Mouse (Mus musculus) hindbrain, embryonic 15.5 days (tissue): ENCODE measurements at regions not wholly inside any gene's neighbourhood (a gene's known extent, or its start where the extent isn't known, plus 50 kb on each side); places are given as distances from the start of the nearest gene placed in this dataset.
A peak's percentile ranks its signal among the peaks of the same experiment; 100 is the strongest.

Experiments
- ATAC-seq: fragments of 200-750 bp; cut with Nextera tagmentation; 2 replicates; pipeline ENCODE4 v1.8.0; 2017; ENCODE audit warnings: low read depth, moderate number of reproducible peaks, moderate TSS enrichment; ENCODE audit not compliant: low FRiP score
- H3K27ac ChIP-seq: fragments of 300-500 bp; sonication (generic); replicated peaks from 2 replicates; pipeline ENCODE4 v1.5.1; 2015; ENCODE audit warnings: mild to moderate bottlenecking, inconsistent platforms
- H3K27me3 ChIP-seq: fragments of 300-500 bp; sonication (generic); 2 replicates; pipeline ENCODE4 v1.6.1; 2015; ENCODE audit warnings: control low read depth, inconsistent platforms
- H3K36me3 ChIP-seq: fragments of 300-500 bp; sonication (generic); 2 replicates; pipeline ENCODE4 v1.6.1; 2015; ENCODE audit warnings: control low read depth, inconsistent platforms
- H3K4me1 ChIP-seq: fragments of 300-500 bp; sonication (generic); replicated peaks from 2 replicates; pipeline ENCODE4 v1.6.1; 2015; ENCODE audit warnings: control low read depth, inconsistent platforms
- H3K4me2 ChIP-seq: fragments of 300-500 bp; sonication (generic); 2 replicates; pipeline ENCODE4 v1.6.1; 2015; ENCODE audit warnings: moderate library complexity, mild to moderate bottlenecking, inconsistent platforms
- H3K4me3 ChIP-seq: fragments of 300-500 bp; sonication (generic); 2 replicates; pipeline ENCODE4 v1.5.1; 2015; ENCODE audit warnings: mild to moderate bottlenecking, inconsistent platforms
- H3K9ac ChIP-seq: fragments of 300-500 bp; sonication (generic); 2 replicates; pipeline ENCODE4 v1.6.1; 2015; ENCODE audit warnings: inconsistent platforms
- H3K9me3 ChIP-seq: fragments of 300-500 bp; sonication (generic); 2 replicates; pipeline ENCODE4 v1.6.1; 2016; ENCODE audit warnings: control low read depth, inconsistent platforms
- WGBS: fragments of 180-500 bp; shearing (Covaris S2); methylation state at CpG from one replicate; pipeline ENCODE4 v1.1.7; 2015; 5-methylcytosine and 5-hydroxymethylcytosine counted together

- H3K4me2 ChIP-seq = no peak overlapping the region
- H3K36me3 ChIP-seq = no peaks in the 10 kb centered on the region
- no peaks in the 10 kb centered on the region for H3K27me3 ChIP-seq
- H3K4me1 ChIP-seq = peaks cover 14% of the 10 kb centered on the region; the same call in 1 of the 2 replicates
- H3K9me3 ChIP-seq = no peaks in the 10 kb centered on the region
- WGBS = 85% methylated on average over 10 of the region's 10 CpGs
- H3K27ac ChIP-seq = no peak overlapping the region
- ATAC-seq = no peak
- H3K9ac ChIP-seq = no peak overlapping the region
- no peak overlapping the region for H3K4me3 ChIP-seq
Observed at GRCm38 (mm10) chr17:63806360-63806759, 56.5 kb upstream of the Fer start.

- WGBS = 24% methylated on average over 9 of the region's 9 CpGs
- H3K9ac ChIP-seq = no peak overlapping the region
- H3K4me3 ChIP-seq = no peak overlapping the region
- H3K36me3 ChIP-seq = no peaks in the 10 kb centered on the region
- H3K4me1 ChIP-seq = peaks cover 21% of the 10 kb centered on the region; the same call in 1 of the 2 replicates
- peak overlapping the region; percentile 9; the same call in 1 of the 2 replicates for H3K27ac ChIP-seq
- H3K27me3 ChIP-seq = no peaks in the 10 kb centered on the region
- peak; percentile 65 for ATAC-seq
- H3K9me3 ChIP-seq = no peaks in the 10 kb centered on the region
- no peak overlapping the region for H3K4me2 ChIP-seq
Observed at GRCm38 (mm10) chr17:63807590-63808228, 55.2 kb upstream of the Fer start.

GRCm38 (mm10) chr17:63808756-63809155 is 54.1 kb upstream of the Fer start:
- H3K4me2 ChIP-seq = no peak overlapping the region
- H3K9me3 ChIP-seq = no peaks in the 10 kb centered on the region
- no peak overlapping the region for H3K27ac ChIP-seq
- H3K4me3 ChIP-seq = no peak overlapping the region
- H3K9ac ChIP-seq = no peak overlapping the region
- no peaks in the 10 kb centered on the region for H3K36me3 ChIP-seq
- ATAC-seq = peak; percentile 63; the same call in 1 of the 2 replicates
- H3K27me3 ChIP-seq = no peaks in the 10 kb centered on the region
- WGBS = 38% methylated on average over 6 of the region's 6 CpGs
- peaks cover 22% of the 10 kb centered on the region; the same call in 1 of the 2 replicates for H3K4me1 ChIP-seq

- WGBS = 28% methylated on average over 9 of the region's 9 CpGs
- H3K9ac ChIP-seq = no peak overlapping the region
- no peak overlapping the region for H3K27ac ChIP-seq
- H3K27me3 ChIP-seq = no peaks in the 10 kb centered on the region
- ATAC-seq = no peak
- peaks cover 22% of the 10 kb centered on the region; the same call in 1 of the 2 replicates for H3K4me1 ChIP-seq
- no peak overlapping the region for H3K4me2 ChIP-seq
- no peaks in the 10 kb centered on the region for H3K9me3 ChIP-seq
- no peak overlapping the region for H3K4me3 ChIP-seq
- no peaks in the 10 kb centered on the region for H3K36me3 ChIP-seq
Observed at GRCm38 (mm10) chr17:63811246-63811785, 51.5 kb upstream of the Fer start.

- H3K4me2 ChIP-seq = no peak overlapping the region
- H3K27ac ChIP-seq = no peak overlapping the region
- no peak overlapping the region for H3K9ac ChIP-seq
Observed at GRCm38 (mm10) chr17:63812586-63812985, 50.3 kb upstream of the Fer start.

More at GRCm38 (mm10) chr17:63812586-63812985, 50.3 kb upstream of the Fer start:
- Histone ChIP-seq H3K27me3 (no peaks in the 10 kb centered on the region), H3K36me3 (no peaks in the 10 kb centered on the region), H3K4me1 (peaks cover 22% of the 10 kb centered on the region; the same call in 1 of the 2 replicates), H3K4me3 (no peak overlapping the region), H3K9me3 (no peaks in the 10 kb centered on the region)
- 55% methylated on average over 3 of the region's 3 CpGs for WGBS
- ATAC-seq = no peak
